Mouse (Mus musculus) cerebellum, adult 9-10 months (tissue): ENCODE measurements at regions not wholly inside any gene's neighbourhood (a gene's known extent, or its start where the extent isn't known, plus 50 kb on each side); places are given as distances from the start of the nearest gene placed in this dataset.

Source experiments
- DNase-seq: peaks from one replicate; pipeline ENCODE4 v3.0.0; 2022

DNA sequence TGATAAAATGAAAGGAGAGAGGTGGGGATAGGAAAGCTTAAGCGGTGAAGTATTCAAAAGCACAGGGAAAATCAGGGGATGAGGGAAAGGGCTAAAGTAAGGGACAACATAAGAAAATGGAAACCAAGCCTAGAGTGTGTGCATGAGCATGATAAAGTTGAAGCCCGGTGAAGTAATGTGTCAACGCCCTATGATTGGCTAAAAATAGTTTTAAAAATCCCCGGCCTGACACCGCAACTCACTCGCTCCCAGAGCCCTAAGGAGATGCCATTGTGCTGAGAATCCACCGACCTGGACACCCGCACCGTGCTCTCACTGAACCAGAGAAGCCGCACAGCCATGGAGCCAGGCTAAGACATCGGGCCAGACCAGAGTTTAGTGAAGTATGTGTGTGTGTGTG, 210.3 kb upstream of the Zic4 start:
- no peak for DNase-seq

- DNase-seq, result no peak
Observed at GRCm38 (mm10) chr9:91159311-91159710, 202.9 kb upstream of the Zic4 start.

GRCm38 (mm10) chr9:91167871-91168270, 194.3 kb upstream of the Zic4 start:
- no peak for DNase-seq

DNA sequence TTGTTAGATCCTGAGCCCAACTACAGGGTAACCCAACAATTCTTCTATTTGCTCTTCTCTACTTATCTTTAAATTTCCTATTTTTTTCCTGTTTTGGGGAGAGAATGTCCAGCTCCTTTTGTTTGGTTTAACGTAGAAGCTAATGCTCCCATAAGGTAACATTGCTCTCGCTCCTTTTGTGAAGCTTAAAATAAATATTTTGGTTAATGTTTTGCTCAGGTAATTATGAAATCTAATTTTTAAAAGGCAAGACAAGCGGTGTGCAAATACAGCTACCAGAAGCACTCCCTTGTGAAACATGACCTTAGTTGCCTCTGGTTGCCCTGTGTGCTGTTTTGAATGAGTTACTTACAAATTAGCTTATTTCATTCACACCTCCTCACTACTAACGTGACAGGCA, 169.0 kb upstream of the Zic4 start:
- no peak for DNase-seq

DNA sequence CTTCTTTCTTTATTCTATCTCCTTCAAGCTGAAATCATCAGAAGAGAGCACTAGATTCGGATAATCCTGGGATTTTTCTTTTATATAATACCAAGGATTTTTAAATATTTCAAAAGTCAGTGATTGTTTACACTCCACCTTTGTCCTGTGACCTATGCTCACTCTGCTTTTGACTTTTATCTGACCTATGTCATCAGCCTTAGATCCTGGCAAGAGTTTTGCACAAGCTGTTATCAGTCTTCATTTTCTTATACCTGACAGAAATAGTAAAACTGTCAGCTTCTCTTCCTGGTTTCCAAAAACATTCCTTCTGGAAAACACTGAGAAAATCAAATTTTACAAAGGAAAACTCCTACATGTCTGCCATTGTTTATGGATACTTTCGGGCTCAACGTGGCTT, 168.3 kb upstream of the Zic4 start:
- DNase-seq, result no peak

GRCm38 (mm10) chr9:91207281-91207680, 154.9 kb upstream of the Zic4 start:
- DNase-seq, result no peak

GRCm38 (mm10) chr9:91227673-91228440, 134.4 kb upstream of the Zic4 start:
- no peak for DNase-seq

DNA sequence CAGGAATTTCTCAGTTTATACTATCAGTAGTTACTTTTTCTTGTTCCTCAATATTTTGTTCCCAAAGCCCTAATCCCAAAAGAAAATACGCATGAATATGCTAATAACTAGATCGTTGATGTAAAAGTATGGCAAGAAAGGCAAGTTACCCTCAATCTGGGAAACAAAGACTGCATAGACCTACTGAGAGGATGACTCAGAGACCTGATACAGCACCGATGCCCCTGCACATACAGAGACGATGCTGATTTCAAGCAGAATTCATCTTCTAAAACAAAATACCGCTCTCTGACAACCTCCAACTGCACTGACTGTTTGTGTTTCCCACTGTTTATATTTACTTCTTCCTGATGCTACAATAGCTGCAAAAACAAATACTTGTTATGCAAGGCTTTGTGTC, 133.7 kb upstream of the Zic4 start:
- DNase-seq, result no peak

- no peak for DNase-seq
Observed at GRCm38 (mm10) chr9:91253886-91254285, 108.3 kb upstream of the Zic4 start.

- DNase-seq, result no peak
Observed at GRCm38 (mm10) chr9:91291340-91291739, 70.9 kb upstream of the Zic4 start.
